Mouse (Mus musculus) lung, adult 2 months (tissue): Measurements from ENCODE around the gene Tmbim6.

Experiments
- CTCF ChIP-seq: fragments of 200-500 bp; IDR thresholded peaks from 2 replicates; pipeline ENCODE4 v1.5.1; 2011; ENCODE audit warnings: mild to moderate bottlenecking, low read length, control low read depth; ENCODE audit not compliant: insufficient read depth
- POLR2A ChIP-seq: fragments of 200-500 bp; IDR thresholded peaks from 2 replicates; pipeline ENCODE4 v1.6.1; 2011; ENCODE audit warnings: low read depth, mild to moderate bottlenecking, control low read depth, low read length, borderline replicate concordance; ENCODE audit errors: extremely low read depth

DNA sequence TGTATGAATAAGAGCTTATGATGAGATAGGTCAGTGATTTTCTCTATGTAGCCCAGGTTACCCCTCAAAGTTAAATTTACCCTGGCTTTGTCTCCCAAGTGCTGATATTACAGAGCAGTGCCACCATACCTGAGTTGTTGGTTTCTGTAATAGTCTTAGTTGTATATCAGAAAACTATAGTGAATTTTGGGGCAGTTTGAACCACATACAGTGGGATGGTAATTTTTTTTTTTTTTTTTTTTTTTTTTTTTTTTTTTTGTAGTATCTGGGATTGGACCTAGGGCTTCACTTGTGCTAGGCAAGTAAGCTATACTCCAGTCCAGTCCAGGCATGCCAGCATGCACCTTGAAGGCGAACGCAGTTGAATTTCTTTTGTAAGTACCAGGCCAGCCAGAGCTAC, 4.9 kb downstream of the Tmbim6 start:
- TF ChIP-seq CTCF (no peak), POLR2A (no peak)
